Mouse (Mus musculus): Measurements from ENCODE around the gene Rgl2.

The Rgl2 gene

DNA sequence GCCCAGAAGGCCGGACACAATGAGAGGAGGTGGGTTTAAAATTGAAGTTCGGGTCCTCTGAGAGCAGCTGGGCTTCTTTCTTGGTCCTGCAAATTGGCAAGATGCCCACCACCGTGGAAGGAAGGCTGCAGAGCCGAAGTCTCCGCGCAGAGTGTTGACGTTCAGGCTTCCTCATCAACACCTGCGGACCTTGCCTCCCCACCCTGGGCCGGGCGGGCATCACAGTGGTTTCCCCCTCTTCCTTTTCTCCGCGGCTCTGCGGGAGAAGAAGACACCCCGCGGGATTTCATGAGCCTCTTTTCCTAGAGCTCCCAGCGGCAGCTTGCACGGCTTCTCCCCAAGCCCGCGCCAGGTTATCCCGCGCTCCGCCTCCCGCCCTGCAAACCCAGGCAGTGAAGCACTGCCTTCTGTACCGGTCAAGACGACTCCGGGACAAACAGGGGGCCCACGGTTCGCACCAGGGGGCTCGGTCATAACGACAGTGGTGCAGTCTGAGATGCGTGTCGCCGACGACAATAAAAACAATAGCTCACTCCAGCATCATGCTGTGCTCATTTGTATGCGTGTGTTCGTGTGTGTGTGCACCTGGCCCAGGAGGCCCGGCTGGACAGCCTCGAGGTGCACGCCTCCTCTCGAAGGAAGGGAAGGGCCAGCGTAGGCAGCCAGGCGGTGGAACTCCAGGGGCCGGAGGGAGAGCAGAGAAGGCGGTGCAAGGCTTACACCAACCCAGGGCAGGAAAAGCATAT lies 20.8 kb upstream of the Rgl2 start:
- no peak for DNase-seq (ENCODE audit: low read depth, low spot score)

DNA sequence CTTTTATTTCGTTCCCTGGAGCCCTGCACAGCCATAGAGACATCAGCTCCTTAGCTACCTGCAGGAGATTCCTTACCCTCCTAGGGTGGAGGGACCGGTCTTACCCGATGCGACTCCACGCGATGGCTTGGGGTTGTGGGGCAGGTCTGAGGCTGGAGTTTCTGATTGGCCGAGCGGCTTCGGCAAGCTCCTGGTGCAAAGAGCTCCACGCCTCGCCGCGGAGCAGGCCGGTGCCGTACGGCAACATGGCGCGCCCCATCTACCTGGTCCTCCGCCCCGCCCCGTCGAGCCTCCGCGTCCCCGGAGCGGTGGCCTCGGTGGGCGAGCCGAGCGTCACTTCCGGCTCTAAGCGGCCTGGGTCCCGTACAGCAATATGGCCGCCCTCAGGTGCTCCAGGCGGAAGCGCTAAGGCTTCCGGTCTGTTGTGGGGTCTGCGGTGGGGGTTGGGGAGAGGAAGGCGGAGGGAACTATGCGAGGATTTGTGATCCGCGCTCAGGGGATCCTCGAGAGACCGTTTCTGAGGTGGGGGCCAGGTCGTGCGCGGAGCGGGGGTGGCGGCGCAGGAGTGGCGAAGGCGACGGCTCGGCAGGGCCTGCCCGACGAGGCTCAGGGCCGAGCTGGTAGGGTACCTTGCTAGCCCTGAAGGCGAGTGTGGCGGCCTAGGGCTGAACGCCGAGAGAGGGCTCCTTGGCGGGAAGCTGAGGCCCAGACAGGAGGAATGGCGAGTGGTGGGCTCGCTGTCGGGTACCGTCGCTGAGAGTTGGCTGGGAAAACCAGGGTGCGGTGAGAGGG lies 20.1 kb upstream of the Rgl2 start, which contains the start of gene Daxx:
Gene Daxx, plus strand, starts transcription at position 338 of the 792 bp plus-strand sequence.
- peak; percentile 98 for DNase-seq (ENCODE audit: low read depth, low spot score)

DNA sequence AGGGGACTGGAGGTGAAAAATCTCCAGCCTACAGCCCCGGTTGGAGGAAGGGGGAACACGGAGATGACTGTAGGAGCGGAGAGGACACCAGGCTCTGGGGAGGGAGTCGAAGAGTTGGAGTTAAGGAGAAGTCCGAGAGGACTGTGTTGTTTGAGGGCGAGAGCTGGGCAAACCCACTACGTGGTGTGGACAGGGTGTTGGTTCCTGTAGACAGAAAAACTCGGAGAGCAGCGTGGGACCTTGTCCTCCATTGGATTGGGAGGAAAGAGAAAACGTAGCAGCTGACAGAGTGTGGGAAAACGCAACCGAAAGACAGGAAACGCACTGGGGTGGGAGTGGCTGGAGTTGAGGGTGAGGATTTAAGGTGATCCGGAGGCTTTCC lies 19.5 kb upstream of the Rgl2 start:
- no peak for DNase-seq (ENCODE audit: low read depth, low spot score)

DNA sequence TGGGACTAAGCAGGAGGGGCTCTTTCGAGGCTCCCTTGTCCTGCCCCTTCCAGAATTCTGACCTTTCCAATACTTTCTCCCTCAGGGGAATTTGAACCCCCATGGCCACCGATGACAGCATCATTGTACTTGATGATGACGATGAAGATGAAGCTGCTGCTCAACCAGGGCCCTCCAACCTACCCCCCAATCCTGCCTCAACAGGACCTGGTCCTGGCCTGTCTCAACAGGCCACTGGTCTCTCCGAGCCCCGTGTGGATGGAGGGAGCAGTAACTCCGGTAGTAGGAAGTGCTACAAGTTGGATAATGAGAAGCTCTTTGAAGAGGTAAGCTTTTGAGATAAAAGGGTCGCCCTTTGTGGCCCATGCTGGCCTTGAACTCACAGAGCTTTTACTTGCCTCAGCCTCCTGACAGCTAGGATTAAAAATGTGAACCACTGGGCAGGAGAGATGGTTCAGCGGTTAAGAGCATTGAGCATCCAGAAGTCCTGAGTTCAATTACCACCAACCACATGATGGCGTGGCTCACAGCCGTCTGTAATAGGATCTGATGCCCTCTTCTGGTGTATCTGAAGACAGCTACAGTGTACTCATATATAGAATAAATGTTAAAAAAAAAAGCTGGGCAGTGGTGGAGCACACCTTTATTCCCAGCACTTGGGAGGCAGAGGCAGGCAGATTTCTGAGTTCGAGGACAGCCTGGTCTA lies 18.8 kb upstream of the Rgl2 start:
- no peak for DNase-seq (ENCODE audit: low read depth, low spot score)

DNA sequence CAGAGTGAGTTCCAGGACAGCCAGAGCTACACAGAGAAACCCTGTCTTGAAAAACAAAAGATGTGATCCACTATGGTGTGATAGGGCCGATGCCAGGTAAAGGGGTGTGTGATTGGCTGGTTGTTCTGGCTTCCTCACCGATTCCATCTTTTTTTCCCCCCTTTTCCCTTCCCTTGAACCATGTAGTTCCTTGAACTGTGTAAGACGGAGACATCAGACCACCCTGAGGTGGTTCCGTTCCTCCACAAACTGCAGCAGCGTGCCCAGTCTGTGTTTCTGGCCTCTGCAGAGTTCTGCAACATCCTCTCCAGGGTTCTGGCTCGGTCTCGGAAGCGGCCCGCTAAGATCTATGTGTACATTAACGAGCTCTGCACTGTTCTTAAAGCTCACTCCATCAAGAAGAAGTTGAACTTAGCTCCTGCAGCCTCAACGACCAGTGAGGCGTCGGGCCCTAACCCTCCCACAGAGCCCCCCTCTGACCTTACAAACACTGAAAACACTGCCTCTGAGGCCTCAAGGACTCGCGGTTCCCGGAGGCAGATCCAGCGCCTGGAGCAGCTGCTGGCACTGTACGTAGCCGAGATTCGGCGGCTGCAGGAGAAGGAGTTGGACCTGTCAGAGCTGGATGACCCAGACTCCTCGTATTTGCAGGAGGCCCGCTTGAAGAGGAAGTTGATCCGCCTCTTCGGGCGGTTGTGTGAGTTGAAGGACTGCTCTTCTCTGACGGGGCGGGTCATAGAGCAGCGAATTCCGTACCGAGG lies 18.1 kb upstream of the Rgl2 start:
- DNase-seq (ENCODE audit: low read depth, low spot score): no peak

DNA sequence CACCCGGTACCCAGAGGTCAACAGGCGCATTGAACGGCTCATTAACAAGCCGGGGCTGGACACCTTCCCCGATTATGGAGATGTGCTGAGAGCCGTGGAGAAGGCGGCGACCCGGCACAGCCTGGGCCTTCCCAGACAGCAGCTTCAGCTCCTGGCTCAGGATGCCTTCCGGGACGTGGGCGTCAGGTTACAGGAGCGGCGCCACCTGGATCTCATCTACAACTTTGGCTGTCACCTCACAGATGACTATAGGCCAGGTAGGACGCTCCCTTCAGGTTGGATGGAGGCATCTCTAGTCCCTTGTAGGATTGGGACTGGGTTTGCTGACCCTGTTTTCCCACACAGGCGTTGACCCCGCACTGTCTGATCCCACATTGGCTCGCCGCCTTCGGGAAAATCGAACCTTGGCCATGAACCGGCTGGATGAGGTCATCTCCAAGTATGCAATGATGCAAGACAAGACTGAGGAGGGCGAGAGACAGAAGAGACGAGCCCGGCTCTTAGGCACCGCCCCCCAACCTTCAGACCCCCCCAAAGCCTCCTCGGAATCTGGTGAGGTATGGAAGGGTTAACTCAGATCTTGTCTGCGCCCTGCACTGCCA lies 17.4 kb upstream of the Rgl2 start:
- no peak for DNase-seq (ENCODE audit: low read depth, low spot score)

DNA sequence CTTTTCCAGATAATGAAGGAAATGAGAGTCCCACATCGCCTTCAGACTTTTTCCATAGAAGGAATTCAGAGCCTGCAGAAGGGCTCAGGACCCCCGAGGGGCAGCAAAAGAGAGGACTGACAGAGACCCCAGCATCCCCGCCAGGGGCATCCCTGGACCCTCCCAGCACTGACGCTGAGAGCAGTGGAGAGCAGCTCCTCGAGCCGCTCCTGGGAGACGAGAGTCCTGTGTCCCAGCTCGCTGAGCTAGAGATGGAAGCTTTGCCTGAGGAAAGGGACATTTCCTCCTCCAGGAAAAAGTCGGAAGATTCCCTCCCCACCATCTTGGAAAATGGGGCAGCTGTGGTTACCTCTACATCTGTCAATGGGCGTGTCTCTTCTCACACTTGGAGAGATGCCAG lies 16.1 kb upstream of the Rgl2 start:
- no peak for DNase-seq (ENCODE audit: low read depth, low spot score)

DNA sequence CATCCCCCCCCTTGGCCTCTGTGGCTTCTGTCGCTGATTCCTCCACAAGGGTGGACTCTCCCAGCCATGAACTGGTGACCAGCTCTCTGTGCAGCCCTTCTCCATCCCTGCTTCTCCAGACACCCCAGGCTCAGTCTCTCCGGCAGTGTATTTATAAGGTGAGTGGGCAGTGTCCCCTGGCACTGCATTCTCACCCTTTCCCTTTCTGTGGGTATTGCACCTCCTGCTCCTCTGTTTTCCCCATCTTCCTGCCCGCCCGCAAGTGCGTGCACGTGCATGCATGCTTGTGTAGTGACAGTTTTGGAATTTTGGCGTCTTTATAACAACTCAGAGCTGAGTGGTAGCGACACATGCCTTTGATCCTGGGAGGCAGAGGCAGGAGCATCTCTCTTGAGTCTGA lies 15.4 kb upstream of the Rgl2 start:
- no peak for DNase-seq (ENCODE audit: low read depth, low spot score)

DNA sequence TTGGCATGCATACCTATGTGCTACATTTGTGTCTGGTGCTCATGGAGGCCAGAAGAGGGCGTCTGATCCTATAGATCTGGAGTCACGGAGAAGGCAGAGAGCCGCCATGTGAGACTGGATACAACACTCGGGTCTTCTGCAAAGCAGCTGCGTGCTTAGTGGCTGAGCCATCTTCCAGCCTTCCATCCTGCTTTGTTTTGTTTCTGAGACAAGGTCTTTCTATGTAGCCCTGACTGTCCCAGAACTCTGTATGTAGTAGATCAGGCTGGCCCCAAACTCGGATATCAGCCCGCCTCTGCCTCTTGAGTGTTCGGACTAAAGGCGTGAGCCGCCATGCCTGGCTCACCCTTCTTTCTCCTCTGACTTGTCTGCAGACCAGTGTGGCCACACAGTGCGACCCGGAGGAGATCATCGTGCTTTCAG lies 14.4 kb upstream of the Rgl2 start:
- no peak for DNase-seq (ENCODE audit: low read depth, low spot score)

DNA sequence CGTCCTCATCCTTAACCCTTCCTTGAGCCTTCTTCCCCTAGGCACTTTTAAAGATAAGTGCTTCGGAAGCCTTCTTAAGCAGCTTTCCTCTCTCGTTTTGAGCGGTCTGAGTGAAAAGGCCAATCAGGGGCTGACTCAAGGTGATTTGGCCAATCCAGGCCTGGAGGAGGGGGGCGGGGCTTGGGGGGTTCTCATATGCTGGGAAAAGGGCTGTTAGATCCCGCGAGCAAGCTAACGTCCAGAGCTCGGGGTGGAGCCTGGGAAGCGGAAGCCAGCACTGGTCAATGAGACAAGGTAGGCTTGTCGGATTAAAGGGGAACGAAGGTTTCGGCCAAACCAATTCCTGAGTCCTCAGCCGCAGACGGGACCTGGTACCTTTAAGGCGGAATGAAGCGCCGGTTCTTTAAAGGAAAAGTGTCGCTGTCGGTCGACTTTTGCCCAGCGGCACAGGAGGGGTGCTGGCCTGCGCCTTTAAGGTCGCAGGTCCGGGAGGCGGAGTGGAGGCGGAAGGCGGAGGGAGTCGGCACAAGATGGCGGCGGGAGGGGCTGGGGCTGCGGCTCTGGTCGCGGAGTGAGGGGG lies 13.6 kb upstream of the Rgl2 start, which contains the start of the genes Tapbp and Zbtb22:
Gene Tapbp, plus strand, starts transcription at position 229 of the 580 bp plus-strand sequence.
Gene Zbtb22, plus strand, starts transcription at position 234 of the 580 bp plus-strand sequence.
- peak; percentile 98 for DNase-seq (ENCODE audit: low read depth, low spot score)

DNA sequence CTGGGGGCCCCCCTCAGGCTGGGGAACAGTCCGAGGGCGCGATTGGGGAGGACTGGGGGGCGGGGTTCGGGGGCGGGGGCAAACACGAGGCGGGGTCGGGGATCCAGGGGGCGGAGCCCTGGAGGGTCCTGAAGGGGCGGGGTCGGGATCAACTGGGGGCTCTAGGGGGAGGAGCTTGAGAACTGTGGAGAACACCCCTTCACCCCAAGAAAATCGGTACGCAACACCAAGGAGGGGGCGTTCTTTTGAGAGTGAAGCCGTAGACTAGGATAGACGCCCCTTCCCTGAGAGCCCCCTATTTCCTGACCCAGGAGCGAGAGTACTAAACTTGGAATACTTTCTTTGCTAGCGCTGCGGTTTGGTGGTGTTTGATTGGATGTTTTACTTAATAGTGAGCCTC lies 13.0 kb upstream of the Rgl2 start:
- DNase-seq (ENCODE audit: low read depth, low spot score): no peak

DNA sequence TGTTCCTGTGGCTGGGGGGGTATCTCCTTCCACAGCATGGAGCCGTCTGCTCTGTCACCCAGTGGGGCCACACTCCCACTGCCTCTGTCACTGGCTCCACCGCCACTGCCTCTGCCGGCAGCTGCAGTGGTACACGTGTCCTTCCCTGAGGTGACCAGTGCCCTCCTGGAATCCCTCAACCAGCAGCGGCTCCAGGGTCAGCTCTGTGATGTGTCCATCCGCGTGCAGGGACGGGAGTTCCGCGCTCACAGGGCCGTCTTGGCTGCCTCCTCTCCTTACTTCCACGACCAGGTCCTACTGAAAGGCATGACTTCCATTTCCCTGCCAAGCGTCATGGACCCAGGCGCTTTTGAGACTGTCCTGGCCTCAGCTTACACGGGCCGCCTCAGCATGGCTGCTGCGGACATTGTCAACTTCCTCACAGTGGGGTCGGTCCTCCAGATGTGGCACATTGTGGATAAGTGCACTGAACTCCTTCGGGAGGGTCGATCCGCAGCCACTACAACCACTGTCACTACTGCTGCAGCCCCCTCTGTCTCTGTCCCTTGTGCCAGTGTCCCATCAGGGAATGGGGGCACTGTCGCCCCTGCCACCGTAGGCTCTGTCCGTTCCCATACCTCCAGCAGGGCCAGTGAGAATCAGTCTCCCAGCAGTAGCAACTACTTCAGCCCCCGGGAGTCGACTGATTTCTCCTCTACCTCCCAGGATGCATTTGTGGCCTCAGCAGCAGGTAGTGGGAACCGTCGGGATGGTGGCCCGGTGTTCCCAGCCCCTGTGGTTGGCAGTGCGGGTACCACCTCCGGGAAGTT lies 12.3 kb upstream of the Rgl2 start:
- no peak for DNase-seq (ENCODE audit: low read depth, low spot score)

DNA sequence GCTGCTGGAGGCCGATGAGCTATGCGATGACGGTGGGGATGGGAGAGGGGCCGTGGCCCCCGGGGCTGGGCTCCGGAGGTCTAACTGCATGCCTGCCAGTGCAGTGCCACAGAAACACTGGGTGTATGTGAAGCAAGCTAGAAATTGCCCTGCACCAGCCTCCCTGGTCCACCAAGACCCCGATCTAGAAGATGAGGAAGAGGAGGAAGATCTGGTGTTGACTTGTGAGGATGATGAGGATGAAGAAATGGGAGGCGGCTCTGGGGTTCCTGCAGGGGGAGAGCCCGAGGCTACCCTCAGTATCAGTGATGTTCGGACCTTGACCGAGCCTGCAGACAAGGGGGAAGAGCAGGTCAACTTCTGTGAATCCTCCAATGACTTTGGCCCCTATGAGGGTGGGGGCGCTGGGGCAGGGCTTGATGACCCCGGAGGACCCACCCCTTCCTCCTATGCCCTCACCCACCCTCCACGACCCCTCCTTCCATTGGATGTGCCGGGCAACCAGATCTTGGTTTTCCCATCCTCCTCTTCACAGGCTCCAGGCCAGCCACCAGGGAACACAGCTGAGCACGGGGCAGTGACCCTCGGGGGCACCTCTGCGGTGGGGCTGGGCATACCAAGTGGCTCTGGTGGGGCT lies 11.6 kb upstream of the Rgl2 start:
- DNase-seq (ENCODE audit: low read depth, low spot score): no peak

DNA sequence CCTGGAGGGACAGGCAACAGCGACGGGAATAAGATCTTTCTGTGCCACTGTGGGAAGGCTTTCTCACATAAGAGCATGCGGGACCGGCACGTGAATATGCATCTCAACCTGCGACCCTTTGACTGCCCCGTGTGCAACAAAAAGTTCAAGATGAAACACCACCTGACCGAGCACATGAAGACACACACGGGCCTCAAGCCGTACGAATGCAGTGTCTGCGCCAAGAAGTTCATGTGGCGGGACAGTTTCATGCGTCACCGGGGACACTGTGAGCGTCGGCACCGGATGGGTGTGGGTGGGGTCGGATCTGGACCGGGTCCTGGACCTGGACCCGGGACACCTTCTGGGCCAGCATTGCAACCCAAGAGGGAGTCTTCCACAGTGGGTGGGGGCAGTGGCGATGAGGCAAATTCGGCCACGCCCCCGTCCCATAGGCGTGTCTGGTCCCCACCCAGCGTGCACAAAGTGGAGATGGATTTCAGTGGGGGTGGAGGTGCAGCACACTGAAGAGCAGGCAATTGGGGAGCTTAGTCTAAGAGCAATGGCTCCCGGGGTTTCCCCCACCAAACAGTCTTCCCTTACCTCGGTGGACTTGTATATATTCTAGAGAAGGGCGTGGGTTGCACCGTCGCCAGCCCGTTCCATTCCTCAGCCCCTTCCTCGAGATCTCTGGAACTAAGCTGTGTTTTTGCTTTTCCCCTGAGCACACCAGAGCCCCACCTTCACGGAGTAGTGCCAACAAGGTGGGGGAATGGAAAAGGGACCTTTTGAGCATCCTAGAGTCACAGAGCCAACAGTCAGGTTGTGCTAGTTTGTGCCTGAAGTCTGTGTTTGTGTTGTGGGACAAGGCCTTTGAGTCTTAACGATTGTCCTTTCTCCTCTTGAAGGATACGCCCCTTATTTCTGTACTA lies 10.8 kb upstream of the Rgl2 start:
- DNase-seq (ENCODE audit: low read depth, low spot score): no peak

DNA sequence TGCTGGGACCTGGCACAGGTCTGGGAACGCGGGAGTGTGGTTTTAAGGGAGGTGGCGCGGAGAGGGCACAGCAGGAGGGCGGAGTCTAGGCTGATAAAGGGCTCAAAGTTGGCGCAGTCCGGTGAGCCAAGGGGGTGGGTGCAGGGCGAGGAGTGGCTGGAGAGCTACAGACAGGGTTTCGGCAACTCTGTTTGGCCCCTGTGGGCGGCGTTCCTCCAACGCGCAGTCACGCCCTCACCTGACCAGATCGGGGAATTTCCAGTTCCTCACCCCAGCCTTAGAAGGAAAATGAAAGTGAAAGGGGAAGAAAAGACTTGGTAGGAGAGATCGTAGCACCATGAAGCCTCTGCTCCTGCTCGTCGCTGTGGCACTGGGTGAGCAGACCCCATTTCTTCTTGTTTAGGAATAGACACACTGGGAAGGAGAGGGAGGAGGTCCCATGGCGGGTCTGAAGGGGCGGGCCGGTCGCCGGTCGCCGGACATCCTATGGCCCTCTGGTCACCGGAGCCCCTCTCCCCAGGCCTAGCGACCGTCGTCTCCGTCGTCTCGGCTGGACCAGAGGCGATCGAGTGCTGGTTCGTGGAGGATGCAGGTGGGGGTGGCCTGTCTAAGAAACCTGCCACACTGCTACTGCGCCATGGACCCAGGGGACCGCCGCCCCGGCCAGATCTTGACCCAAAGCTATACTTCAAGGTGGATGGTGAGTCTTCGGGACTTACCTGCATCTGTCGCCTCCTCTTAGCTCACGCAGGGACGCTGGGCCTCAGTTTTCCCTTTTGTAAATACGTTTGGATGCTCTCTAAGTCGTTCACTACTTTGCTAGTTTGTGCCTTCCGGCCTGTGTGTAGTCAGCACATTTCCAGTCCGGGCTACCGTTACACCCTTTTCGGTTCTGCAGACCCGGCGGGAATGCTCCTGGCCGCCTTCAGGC lies 9.7 kb upstream of the Rgl2 start:
- DNase-seq (ENCODE audit: low read depth, low spot score): peak; percentile 73

DNA sequence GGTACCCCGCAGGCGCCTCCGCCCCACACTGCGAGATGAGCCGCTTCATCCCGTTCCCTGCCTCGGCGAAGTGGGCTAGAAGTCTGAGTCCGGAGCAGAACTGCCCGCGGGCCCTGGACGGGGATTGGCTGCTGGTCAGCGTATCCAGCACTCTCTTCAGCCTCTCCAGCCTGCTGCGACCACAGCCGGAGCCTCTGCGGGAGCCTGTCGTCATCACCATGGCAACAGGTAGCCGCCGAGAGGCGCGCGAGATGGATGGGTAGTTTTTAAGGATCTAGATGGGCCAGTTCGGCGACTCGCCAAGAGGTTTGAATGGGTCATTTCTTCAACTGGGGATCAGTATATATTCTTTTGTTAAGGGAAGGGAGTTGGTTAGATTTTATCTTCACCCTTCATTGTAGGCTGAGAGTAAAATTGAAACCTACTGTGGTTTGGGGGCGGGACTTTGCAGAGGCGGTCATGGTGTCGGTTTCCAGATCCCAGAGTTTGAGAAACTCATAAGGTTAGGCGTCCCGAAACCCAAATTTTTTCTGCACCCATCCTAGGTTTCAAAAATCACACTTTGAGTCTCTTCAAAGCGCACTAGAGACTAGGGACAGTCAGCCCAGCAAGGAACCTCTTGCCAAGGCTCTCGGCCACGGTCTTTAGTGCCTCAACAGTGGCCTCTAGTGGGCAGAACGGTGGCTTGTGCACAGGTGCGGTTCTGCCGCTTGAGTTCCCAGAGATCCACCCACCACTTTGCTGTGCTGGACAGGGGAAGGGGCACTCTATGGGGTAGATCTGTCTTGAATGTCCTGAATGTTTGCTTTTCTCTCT lies 8.9 kb upstream of the Rgl2 start:
- no peak for DNase-seq (ENCODE audit: low read depth, low spot score)

Data from skeletal muscle tissue, adult 2 months (tissue).